Mouse (Mus musculus): Measurements from ENCODE around the gene Mthfd1l.
A peak's percentile ranks its signal among the peaks of the same experiment; 100 is the strongest.
"Not testable (repeated sequence)": the region's sequence is repeated elsewhere in the genome, so short reads cannot be mapped to it uniquely, and the experiment has no call there.

Mthfd1l gene

DNA sequence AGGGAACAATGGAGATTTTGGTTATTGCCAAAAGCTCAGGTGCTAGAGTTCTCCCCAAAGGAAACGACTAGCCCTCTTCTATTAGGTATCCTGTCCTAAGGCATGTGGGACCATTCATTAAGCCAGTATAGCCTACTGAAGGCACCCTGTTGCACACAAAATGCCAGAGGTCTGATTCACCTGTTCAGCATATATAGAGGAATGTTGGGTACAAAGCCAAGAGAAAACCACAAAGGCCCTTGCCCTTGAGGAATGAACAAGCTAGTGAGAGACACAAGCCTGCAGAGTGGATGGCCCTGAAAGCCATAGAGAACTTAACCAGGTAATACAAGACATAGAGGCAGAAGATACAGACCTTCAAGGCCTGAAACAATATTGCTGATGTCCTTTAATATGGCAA lies 148.3 kb downstream of the Mthfd1l start:
- no peak for DNase-seq (ENCODE audit: low spot score in 2 of 2)

DNA sequence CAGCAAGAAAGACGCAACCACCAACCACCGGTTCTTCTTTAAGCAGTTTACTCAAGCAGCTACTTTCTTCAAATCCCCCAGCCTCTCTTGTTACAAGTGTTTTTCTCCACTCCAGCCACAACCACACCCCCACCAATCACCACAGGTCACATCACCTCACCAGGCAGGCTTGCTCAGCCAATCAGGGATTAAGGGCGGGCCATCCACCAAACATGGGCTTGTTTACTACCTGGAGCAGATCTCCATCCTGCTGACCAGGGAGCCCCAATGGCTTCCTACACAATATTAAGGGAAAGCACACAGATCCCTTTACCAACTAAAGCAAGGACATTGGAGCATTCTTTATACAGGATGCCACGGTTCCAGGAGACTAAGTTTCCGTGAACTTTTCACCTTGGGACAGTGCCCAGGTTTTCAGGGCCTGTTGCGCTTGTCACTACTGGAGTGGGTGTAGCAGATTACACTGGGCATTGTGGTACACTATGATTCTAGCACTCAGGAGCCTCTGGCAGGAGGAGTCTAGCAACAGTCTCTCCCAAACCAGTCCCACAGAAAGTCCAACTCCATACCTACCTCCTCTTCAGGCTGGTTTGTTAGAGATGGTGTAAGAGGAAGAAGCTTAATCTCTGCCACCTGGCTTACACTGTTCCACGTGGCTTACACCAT lies 150.5 kb downstream of the Mthfd1l start:
- not testable (repeated sequence) for DNase-seq (ENCODE audit: low spot score in 2 of 2)

DNA sequence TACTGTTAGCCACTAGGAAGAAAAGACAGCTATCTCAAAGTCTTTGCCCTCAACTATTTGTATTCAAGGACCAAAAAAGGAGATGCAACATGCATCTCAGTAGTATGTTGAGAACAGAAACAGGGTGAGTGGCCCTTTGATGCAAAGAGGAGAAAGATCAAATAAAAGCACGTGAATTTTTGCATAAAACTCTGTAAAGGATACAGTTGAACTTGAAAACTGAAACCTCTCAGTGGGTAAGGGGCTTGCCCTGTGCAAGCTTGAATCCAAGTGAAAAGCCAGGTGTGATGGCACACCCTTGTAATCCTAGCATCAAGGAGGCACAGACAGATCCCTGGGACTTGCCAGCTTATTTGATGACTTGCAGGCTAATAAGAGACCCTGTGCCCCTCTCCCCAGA lies 151.2 kb downstream of the Mthfd1l start:
- no peak for DNase-seq (ENCODE audit: low spot score in 2 of 2)

DNA sequence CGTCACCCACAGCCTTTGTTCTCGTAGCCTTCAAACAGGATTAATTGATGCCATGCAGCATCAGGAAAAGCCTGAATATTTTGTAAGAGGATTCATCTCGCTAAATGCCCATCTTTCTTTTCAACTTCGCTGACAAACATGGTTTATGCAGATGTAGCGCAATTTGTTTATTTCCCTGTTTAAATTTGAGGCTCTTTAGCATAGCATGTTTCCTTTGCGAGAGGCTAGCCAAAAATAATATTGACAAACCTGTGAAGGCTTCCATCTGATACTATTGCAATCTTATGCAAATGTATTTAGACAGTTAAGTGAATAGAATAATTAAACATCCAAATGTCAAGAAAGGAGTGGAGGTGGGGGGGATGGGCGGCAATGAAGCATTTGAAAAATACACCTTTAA lies 152.3 kb downstream of the Mthfd1l start:
- no peak for DNase-seq (ENCODE audit: low spot score in 2 of 2)

DNA sequence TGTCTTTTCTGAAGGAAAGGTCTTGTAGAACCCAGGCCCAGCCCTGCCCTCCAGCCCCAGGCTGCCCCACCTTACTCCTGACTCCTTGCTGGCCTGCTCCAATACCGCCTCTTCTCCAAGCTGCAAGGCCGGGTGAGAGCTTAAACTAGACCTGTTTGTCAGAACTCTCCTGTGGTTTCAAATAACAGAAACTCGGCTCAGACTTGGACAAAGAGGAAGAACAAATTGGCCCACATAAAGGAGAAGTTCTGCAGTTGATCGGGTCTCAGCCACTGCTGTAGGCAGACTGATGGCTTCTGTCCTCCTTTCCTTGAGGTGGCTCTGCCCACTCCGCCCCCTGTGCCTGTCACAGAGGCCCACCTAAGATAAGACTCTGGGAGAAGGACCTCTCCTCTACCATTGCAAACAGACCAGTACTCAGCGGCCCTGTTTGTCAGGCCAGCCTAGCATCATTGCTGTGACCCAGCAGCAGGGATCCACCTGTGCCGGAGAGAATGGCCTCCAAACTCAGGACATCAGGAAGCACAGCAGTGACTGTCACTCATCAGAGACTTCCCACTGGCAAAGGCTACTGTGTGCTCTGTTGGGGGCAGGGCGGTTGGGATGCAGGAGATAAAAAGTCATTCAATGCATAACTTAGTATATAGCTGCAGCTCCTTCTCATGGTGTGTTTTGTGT lies 153.6 kb downstream of the Mthfd1l start:
- DNase-seq (ENCODE audit: low spot score in 2 of 2), result peak; percentile 8 to 19

DNA sequence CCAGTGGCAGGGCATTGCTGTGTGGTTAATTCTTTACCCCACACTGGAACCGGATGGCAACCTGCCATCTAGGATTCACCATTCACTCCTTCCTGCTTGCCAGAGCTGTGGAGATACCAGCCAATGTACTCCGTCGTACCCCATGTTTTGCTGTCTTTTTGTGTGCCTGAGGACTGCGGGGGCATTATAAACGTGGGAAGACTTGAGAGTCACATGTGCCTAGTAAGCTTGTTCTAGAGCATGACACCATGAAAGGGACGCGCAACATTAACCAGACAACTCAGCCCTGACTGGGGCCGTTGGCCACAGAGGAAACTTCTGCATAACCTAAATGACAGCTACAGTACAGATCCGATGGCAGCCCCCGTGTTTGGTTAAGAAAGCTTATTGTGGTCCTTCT lies 155.5 kb downstream of the Mthfd1l start:
- DNase-seq (ENCODE audit: low spot score in 2 of 2), result peak; percentile 15 to 23

DNA sequence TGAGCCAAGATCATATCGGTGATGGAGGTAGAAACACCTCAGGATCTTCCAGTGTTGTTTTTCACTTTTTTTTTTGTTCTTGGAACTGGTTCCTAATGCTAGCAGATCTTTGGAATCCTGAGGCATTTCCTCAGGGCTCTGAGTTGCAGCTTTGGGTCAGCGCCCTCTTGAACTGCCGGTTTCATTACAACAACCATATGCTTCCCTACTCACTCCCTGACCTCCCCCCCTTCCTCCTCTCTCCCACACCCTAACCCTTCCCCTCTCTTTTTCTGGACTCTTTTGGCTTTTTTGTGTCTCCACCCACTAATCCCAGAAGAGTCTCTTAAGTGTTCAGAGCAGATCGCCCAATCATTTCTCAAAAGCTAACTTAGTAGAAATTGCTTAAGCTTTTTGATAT lies 156.0 kb downstream of the Mthfd1l start:
- no peak for DNase-seq (ENCODE audit: low spot score in 2 of 2)

DNA sequence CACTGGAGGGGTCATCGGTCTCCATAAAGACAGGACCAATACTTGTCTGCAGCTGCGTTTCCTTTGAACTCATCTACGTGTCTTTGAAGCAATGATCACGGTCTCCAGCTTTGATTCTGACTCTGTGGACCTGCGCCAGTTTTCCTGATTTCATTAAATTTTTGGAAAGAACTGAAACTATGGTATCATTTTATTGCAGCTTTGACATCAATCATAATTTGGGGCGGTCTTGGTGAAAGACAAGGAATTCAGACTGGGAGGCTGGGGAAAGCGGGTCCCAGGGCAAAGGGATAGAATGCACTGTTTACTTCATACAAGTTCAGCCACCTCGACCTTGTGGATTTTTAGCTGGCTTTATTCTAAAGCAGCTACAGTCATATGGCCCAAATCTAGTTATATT lies 156.5 kb downstream of the Mthfd1l start:
- DNase-seq (ENCODE audit: low spot score in 2 of 2), result no peak

DNA sequence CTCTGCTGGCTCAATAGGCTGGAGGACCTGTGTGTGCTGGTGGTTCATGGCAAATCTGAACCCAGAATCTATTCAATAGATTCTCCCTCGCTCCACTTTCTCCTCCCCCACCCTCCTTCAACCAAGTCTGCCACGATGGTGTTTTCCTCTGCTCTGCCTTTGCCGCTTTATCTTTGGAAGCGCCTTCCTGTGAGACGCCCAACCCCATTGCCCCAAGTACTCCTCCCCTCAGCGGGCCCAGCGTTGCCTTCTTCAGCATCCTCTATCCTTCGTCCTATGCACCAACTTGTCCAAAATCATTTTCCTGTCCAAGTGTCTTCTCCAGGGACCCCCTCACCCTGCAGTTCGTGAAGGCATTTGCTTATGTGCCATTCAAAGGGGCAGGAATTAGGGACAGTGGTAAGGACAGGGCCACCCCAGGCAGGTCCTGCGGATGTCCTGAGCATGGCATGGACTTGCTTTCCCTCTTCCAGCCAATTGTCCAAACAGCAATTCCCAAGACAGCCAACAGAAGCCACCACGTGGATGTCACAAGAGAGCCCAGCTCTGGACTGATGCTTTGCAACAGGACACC lies 157.2 kb downstream of the Mthfd1l start:
- DNase-seq (ENCODE audit: low spot score in 2 of 2), result no peak

DNA sequence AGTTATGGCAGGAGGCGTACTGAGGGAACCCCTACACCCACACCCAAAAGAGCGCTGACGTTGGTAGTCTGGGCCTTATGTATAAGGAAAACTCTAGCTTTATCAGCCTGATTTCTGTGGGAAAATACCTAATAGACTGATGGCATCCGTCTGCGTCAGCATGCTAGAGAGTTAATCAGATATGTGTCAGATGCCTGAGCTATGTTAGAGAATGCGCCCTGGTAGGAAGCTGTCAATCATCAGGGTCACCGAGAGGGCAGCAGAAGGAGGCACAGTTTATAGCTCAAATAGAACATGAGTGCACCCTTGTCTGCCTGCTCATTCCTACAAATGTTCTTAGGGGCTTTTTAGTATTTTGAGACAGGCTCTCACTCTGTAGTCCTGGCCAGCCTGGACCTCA lies 159.8 kb downstream of the Mthfd1l start:
- no peak for DNase-seq (ENCODE audit: low spot score in 2 of 2)

DNA sequence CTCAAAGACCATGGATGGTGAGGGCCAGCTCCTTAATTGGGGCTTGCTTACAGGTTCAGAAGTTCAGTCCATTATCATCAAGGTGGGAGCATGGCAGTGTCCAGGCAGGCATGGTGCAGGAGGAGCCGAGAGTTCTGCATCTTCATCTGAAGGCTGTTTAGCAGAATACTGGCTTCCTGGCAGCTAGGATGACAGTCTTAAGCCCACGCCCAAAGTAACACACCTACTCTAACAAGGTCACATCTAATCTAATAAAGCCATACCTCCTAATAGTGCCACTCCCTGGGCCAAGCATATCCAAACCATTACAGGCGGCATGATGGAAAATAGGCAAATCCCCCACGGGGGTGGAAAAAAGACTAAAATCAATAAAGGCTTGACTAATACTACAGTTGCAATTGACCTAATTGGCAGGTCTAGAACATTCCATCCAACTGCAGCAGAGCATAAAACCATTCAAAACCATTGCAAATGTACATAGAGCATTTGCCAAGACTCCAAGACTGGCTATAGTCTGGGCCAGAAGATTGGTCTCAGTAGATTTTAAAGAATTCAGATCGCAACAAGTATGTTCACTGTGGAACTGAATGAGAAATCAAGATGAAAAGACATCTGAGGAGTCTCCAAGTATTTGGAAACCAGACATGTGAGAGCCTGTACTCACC lies 162.3 kb downstream of the Mthfd1l start:
- no peak for DNase-seq (ENCODE audit: low spot score in 2 of 2)

DNA sequence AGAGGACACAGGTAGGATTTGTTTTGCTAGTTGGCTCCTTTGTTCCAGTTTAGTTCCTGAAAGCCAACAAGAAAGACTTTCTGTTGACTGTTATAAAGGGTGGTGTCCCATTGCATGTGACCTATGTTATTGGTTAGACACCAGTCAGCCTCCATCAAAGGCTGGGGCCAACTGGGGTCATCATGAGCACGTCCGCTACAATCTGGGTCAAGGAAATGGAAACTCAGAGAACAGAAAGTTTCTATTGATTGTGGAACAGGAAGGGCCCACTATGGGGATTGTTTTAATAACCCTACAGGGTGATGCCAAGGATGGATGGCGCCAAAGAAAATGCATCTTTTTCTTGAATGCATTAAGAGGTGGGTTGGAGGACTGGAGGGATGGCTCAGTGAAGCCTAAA lies 166.6 kb downstream of the Mthfd1l start:
- no peak for DNase-seq (ENCODE audit: low spot score in 2 of 2)

DNA sequence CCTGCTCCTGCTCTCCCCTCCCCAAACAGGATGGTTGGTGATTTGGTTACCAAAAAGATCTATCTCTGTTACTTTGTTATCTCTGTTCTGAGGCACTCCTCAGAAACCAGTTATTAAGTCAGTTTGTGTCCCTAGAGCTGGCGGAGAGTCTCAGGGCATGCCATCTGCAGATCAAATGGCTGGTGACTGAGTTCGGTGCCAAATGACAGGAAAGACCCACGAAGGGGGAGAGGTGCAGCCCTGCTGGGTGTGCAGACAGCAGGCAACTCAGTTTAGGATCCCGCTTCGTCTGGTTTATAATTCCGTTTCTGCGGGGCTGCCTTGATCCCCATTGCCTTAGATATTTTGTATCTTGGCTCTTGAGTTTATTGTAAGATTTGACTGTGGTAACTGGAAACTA lies 168.8 kb downstream of the Mthfd1l start:
- DNase-seq (ENCODE audit: low spot score in 2 of 2), result no peak

DNA sequence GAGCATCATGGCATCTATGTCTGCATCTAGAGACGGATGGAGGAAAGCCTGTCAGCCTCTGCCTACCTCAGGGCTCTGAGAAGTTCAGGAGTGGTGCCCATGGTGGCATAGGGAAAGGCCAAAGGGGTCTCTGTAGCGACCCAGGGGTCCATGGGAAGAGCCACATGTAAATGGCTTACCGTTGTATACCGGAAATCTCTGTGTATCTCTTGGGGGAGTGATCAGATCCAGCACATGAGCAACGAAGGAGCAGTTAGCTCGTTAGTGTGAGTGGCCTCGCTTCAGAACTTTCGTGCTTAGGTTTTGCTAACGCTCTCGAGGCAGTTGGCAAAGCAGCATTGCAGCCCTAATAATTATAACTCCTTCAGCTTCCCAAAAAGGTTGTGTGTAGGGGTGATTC lies 169.9 kb downstream of the Mthfd1l start:
- DNase-seq (ENCODE audit: low spot score in 2 of 2), result no peak

DNA sequence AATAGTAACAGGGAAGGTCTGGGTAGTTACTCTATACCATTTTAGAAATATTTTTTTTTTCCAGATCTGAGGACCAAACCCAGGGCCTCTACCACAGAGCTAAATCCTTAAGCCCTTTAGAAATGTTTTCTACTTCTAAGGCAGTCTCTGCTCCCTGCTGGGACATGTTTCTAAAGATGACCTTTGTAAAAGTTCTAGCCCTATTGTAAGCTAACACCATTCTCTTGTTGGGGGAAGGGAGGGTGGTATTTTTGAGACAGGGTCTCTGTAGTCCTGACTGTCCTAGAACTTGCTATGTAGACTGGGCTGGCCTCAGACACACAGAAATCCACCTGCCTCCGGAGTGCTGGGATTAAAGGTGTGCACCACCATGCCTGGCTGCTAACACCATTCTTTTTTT lies 170.5 kb downstream of the Mthfd1l start:
- no peak for DNase-seq (ENCODE audit: low spot score in 2 of 2)

DNA sequence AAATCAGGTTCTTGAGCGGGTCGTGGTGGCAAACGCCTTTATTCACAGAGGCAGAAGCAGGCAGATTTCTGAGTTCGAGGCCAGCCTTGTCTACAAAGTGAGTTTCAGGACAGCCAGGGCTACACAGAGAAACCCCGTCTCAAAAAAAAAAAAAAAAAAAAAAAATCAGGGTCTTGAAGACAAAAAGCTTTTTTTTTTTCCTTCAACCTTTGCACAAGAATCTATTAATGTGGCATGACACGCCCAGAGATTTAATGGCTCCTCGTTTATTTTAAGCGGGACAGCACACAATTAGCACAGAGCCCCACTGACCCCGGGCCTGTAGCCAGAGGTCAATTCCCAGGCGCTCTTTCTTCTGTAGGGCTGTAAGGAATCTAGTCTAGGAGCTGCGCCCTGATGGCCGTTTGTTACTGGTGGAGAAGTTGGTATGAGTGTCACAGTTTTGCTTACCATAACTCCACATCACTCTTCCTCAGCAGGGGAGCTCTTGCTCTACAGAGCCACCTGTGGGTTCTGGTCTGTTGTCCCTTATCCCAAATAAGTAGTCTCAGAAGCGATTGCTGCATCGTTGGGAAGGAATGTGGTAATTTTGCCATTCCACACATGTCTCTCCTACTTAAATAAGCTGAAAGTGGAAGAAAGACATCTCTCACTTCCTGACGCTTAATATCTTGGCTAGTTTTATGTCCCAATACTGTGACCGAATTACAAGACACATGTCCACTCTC lies 172.3 kb downstream of the Mthfd1l start:
- DNase-seq (ENCODE audit: low spot score in 2 of 2), result no peak

DNA sequence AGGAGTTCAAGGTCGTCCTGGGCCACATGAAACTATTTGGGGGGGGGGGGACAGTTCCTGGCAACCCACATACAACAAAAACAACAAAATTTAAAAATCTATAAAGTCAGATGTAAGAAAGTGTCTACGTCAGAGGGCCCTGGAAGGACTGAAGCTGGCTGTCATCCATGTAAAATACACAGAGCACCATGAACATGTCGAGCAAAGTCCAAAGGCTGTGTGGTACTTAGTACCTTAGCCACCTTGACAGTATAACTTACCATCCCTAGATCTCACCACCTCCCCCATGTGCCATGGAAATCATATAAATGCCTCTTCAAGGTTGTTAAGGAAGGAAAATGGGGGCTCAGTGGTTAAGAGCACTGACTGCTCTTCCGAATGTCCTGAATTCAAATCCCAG lies 174.0 kb downstream of the Mthfd1l start:
- DNase-seq (ENCODE audit: low spot score in 2 of 2), result no peak

DNA sequence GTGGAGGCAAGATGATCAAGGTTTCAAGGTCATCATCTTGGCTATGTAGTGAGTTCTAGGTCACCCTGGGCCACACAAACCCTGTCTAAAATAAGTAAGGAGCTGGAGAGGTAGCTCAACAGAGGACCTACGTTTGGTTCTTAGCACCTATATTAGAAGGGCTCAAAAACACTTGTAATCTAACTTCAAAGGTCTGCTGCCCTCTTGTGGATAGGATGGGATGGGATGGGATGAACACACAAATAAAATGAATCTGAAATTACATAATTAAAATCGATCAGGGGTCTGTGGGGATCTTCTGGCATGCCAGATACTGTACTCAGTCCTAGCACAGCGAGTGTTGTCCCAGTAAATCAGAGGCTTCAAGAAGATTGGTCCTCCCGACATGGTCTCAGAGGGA lies 178.2 kb downstream of the Mthfd1l start:
- DNase-seq (ENCODE audit: low spot score in 2 of 2), result no peak

DNA sequence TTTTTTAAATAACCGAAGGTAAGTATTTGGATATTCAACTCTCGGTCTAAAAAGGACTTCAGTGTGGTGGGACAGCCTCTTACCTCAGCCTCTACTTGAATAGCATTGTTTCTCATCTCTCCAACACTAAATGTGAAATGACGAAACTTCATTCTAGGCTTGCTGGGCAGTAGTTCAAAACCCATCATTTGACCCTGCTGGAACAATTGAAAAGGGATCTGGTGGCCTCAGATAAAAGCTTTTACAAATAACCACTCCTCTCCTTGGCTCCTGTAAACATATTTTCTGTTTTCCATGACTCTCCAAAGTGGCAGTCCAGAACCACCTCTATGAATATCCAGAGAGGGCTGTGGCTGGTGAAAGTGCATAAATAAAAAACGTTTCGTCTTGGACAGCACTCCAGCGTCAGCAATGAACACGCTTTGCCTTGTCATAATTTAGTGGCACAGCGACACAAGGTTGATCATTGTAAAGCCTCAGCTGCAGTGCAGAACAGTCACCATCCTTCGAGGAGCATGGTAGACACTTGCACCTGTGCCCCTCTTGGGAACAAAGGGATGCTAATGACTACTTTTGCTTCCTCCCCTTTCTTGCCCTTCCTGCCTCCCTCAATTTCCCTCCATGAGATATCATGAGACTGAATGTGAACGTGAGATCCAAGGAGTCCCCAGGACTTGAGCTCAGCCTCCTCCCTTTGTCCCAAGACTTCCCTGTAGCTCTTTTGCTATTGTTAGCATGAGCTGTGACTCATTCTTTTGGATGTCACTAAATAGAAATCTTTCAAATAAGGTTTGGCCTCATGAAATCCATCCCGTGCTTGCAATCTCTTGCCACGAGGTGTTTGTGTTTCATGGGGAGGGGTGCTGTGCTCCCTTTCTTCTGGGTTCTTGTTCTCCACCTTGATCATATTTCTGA lies 179.2 kb downstream of the Mthfd1l start:
- DNase-seq (ENCODE audit: low spot score in 2 of 2), result no peak

DNA sequence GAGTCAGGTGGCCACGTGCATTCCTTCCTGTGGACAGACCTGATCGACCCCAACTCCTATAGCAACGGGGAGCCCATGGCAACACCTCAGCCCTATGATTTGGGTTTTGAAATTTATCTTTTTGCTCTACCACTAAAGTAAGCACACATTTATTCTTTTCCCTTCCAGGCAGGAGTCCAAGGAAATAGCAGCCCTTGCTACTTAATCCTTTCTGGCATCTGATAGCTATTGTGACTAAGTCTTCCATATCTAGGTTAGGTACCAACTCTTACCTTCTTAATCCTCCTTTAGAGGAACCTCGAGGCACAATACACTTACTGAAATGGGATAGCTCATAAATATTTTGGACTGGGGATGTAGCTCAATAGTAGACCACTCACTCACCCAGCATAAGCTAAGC lies 180.1 kb downstream of the Mthfd1l start:
- no peak for DNase-seq (ENCODE audit: low spot score in 2 of 2)

DNA sequence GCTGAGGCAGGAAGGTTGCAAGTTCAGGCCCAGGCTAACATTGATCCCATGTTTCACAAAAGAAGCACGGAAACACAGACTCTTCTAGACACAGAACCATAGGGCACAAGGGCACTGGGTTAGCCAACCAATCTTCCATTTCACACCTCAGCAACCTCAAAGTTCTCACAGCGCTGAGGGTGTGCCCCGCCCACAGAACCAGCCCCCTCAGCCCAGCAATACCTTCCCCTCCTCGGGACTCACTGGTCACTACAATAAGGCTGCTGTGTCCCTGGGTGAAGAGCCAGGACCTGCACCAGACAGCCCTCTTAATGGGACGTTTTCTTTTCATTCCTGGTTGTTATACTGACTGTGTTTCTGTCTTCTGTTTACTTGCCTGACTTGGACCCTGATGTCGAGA lies 181.1 kb downstream of the Mthfd1l start:
- DNase-seq (ENCODE audit: low spot score in 2 of 2), result no peak

Measured in spleen, postnatal 36 days (tissue).